Mouse (Mus musculus) regulatory T cell (primary cell): ENCODE measurements around the gene Trp53bp1.

Experiments used
- in situ Hi-C: fragments of 300-600 bp; cut with MboI, MseI; formaldehyde crosslinking; loops from one replicate; pipeline ENCODE4 v1.15.1; 2025; ENCODE audit warnings: high pct_unique_total_duplicates

The Trp53bp1 gene

GRCm38 (mm10) chr2:121271236-121271927 is at the start of gene Trp53bp1:
Trp53bp1 (minus strand) TSS chr2:121271407.
- in situ Hi-C loops: no loop called here

GRCm38 (mm10) chr2:121316278-121316677 is 45.1 kb upstream of the Trp53bp1 start:
- in situ Hi-C loops: no loop called here

- in situ Hi-C loops: no loop called here
Measured at GRCm38 (mm10) chr2:121308997-121309416, 37.8 kb upstream of the Trp53bp1 start.

GRCm38 (mm10) chr2:121300036-121300435 is 28.8 kb upstream of the Trp53bp1 start:
- in situ Hi-C loops: no loop called here

GRCm38 (mm10) chr2:121299471-121299870 is 28.3 kb upstream of the Trp53bp1 start:
- in situ Hi-C loops: no loop called here

- in situ Hi-C loops: no loop called here
Measured at GRCm38 (mm10) chr2:121298131-121298530, 26.9 kb upstream of the Trp53bp1 start.

GRCm38 (mm10) chr2:121297701-121298100 is 26.5 kb upstream of the Trp53bp1 start:
- in situ Hi-C loops: no loop called here

- in situ Hi-C loops: no loop called here
Measured at GRCm38 (mm10) chr2:121296754-121297231, 25.6 kb upstream of the Trp53bp1 start.

- in situ Hi-C loops: no loop called here
Measured at GRCm38 (mm10) chr2:121295608-121296571, 24.7 kb upstream of the Trp53bp1 start.

- in situ Hi-C loops: no loop called here
Measured at GRCm38 (mm10) chr2:121294753-121295607, 23.8 kb upstream of the Trp53bp1 start.

GRCm38 (mm10) chr2:121294182-121294581 is 23.0 kb upstream of the Trp53bp1 start:
- in situ Hi-C loops: no loop called here

GRCm38 (mm10) chr2:121292316-121293013 is 21.3 kb upstream of the Trp53bp1 start:
- in situ Hi-C loops: no loop called here

GRCm38 (mm10) chr2:121289730-121290540 is 18.7 kb upstream of the Trp53bp1 start:
- in situ Hi-C loops: no loop called here

- in situ Hi-C loops: no loop called here
Measured at GRCm38 (mm10) chr2:121288901-121289729, 17.9 kb upstream of the Trp53bp1 start, which contains the start of gene Map1a. Map1a (plus strand) TSS chr2:121289600.

GRCm38 (mm10) chr2:121287850-121288249 is 16.6 kb upstream of the Trp53bp1 start:
- in situ Hi-C loops: no loop called here

GRCm38 (mm10) chr2:121271928-121272516 is 815 bp upstream of the Trp53bp1 start:
- in situ Hi-C loops: no loop called here

- in situ Hi-C loops: no loop called here
Measured at GRCm38 (mm10) chr2:121270521-121271235, 529 bp downstream of the Trp53bp1 start.

- in situ Hi-C loops: no loop called here
Measured at GRCm38 (mm10) chr2:121268446-121268845, 2.8 kb downstream of the Trp53bp1 start.
